Mouse (Mus musculus) erythroblast, adult 5-6 weeks (primary cell): Measurements from ENCODE around the gene Wbp2. TPM values are rescaled to one million over a fixed set of nuclear protein-coding genes. Genes with fewer than 3 reads are reported as not detected.
"Not testable (repeated sequence)": the region's sequence is repeated elsewhere in the genome, so short reads cannot be mapped to it uniquely, and the experiment has no call there.

Source experiments
- ATAC-seq: replicated peaks from 2 replicates; pipeline ENCODE4 v1.8.0; 2016; ENCODE audit warnings: moderate number of reproducible peaks, mild to moderate bottlenecking, moderate TSS enrichment, inconsistent platforms; ENCODE audit not compliant: poor library complexity, low FRiP score, severe bottlenecking
- total RNA-seq, 2 experiments: library from RNA; stranded (forward) in 1 of 2; stranded (reverse) in 1 of 2; fragments of 150-400 nt in 1 of 2; fragments of 200-764, 138-1000 nt in 1 of 2; gene quantifications; 2 replicates each; pipeline versions ENCODE4 v1.2.3 to v1.2.4; 2015 to 2017; ENCODE audit warnings: low replicate concordance in 2 of 2

Gene Wbp2
- total RNA-seq, 2 experiments from 2014 or later, result 68.8 to 105 TPM

GRCm38 (mm10) chr11:116093771-116094565 is 7.2 kb upstream of the Wbp2 start:
- ATAC-seq, result no peak

GRCm38 (mm10) chr11:116092959-116093358 is 6.2 kb upstream of the Wbp2 start:
- ATAC-seq, result not testable (repeated sequence)

GRCm38 (mm10) chr11:116091591-116091990 is 4.8 kb upstream of the Wbp2 start:
- no peak for ATAC-seq

GRCm38 (mm10) chr11:116089545-116089944 is 2.8 kb upstream of the Wbp2 start:
- no peak for ATAC-seq

- ATAC-seq, result no peak
Measured at GRCm38 (mm10) chr11:116088741-116089394, 2.1 kb upstream of the Wbp2 start.

- ATAC-seq, result no peak
Measured at GRCm38 (mm10) chr11:116088188-116088587, 1.4 kb upstream of the Wbp2 start.

- peak; percentile 76 for ATAC-seq
Measured at GRCm38 (mm10) chr11:116087194-116088130, 667 bp upstream of the Wbp2 start.

- ATAC-seq, result 0 out of 2 replicates have a peak, but pooled peaks have one; percentile 9
Measured at GRCm38 (mm10) chr11:116084166-116084565, 2.6 kb downstream of the Wbp2 start.

- ATAC-seq, result no peak
Measured at GRCm38 (mm10) chr11:116083096-116083672, 3.6 kb downstream of the Wbp2 start.

GRCm38 (mm10) chr11:116081081-116081480 is 5.7 kb downstream of the Wbp2 start:
- no peak for ATAC-seq

GRCm38 (mm10) chr11:116079511-116079910 is 7.3 kb downstream of the Wbp2 start:
- ATAC-seq, result no peak

- ATAC-seq, result no peak
Measured at GRCm38 (mm10) chr11:116078676-116079320, 8.0 kb downstream of the Wbp2 start.

GRCm38 (mm10) chr11:116078221-116078620 is 8.6 kb downstream of the Wbp2 start:
- no peak for ATAC-seq

GRCm38 (mm10) chr11:116077446-116078204 is 9.2 kb downstream of the Wbp2 start, which contains the start of gene Unc13d:
TSS of gene Unc13d (minus strand) at chr11:116077961.
- ATAC-seq, result peak; percentile 77

- ATAC-seq, result 0 out of 2 replicates have a peak, but pooled peaks have one; percentile 9
Measured at GRCm38 (mm10) chr11:116076836-116077235, 10.0 kb downstream of the Wbp2 start.

- ATAC-seq, result no peak
Measured at GRCm38 (mm10) chr11:116076266-116076540, 10.6 kb downstream of the Wbp2 start.

GRCm38 (mm10) chr11:116075539-116076265 is 11.1 kb downstream of the Wbp2 start:
- no peak for ATAC-seq

- ATAC-seq, result no peak
Measured at GRCm38 (mm10) chr11:116074436-116074991, 12.3 kb downstream of the Wbp2 start.
